Mouse (Mus musculus) cortical plate, adult 2 months (tissue): ENCODE results near the gene Fads2.

Experiments used
- CTCF ChIP-seq: fragments of 200-500 bp; IDR thresholded peaks from 2 replicates; pipeline ENCODE4 v1.5.1; 2011; ENCODE audit warnings: mild to moderate bottlenecking, control low read depth, low read length; ENCODE audit not compliant: insufficient read depth; ENCODE audit errors: extremely low read depth
- POLR2A ChIP-seq: fragments of 200-500 bp; IDR thresholded peaks from 2 replicates; pipeline ENCODE4 v1.6.1; 2011; ENCODE audit warnings: mild to moderate bottlenecking, low read length, control low read depth; ENCODE audit not compliant: insufficient read depth; ENCODE audit errors: extremely low read depth

DNA sequence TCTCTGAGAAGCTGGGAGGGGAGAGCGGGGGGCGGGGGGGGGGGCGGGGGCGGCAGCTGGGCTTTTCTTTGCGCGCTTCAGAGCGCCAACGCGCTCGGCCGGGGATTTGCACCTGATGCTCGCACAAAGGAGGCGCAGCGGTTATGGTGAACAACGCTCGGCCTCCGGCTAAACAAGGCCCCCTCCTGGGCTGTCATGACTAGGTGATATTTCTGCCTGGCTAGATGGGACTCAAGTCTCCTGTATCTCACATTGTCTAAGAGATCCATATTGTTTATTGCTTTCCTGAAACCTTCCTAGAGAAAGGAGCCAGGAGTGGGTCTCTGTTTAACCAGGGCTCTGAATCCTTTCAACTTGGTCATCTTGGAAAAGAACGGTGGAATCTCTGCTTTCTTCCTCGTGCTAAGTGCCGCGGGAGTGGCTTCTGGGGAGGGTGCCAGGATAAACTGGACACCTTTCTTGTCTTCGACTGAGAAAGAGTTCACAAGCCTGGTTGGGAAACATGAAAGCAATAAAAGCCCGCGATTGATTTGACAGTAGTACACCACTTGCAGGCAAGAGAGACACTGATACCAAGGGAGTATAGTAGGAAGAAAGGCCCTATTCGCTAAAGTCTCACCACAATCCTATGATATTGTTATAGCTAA is 631 bp upstream of the Fads2 start:
- TF ChIP-seq CTCF: no peak
- no peak for TF ChIP-seq POLR2A
